Mouse (Mus musculus) A20 (cell line): ENCODE measurements at regions not wholly inside any gene's neighbourhood (a gene's known extent, or its start where the extent isn't known, plus 50 kb on each side); places are given as distances from the start of the nearest gene placed in this dataset.

Experiments
- DNase-seq: peaks from one replicate; pipeline ENCODE4 v3.0.0-alpha.2; 2011; ENCODE audit warnings: low read depth, low spot score

GRCm38 (mm10) chr11:19246390-19247114 lies 227.8 kb upstream of the Meis1 start:
- no peak for DNase-seq

GRCm38 (mm10) chr11:19253605-19254004 lies 234.8 kb upstream of the Meis1 start:
- no peak for DNase-seq

- DNase-seq, result no peak
These were observed 235.4 kb upstream of the Meis1 start for GRCm38 (mm10) chr11:19254183-19254582.

- DNase-seq, result no peak
These were observed 238.8 kb upstream of the Meis1 start for GRCm38 (mm10) chr11:19257549-19257948.

GRCm38 (mm10) chr11:19262832-19263231 lies 244.0 kb upstream of the Meis1 start:
- no peak for DNase-seq

- DNase-seq, result no peak
These were observed 246.2 kb upstream of the Meis1 start for GRCm38 (mm10) chr11:19264798-19265671.

GRCm38 (mm10) chr11:19265672-19265972 lies 246.8 kb upstream of the Meis1 start:
- DNase-seq, result no peak

- no peak for DNase-seq
These were observed 272.2 kb upstream of the Meis1 start for GRCm38 (mm10) chr11:19290971-19291370.

- no peak for DNase-seq
These were observed 280.6 kb upstream of the Meis1 start for GRCm38 (mm10) chr11:19299411-19299810.

GRCm38 (mm10) chr11:19306687-19307086 lies 287.9 kb upstream of the Meis1 start:
- DNase-seq, result no peak

- DNase-seq, result no peak
These were observed 312.0 kb upstream of the Meis1 start for GRCm38 (mm10) chr11:19330685-19331239.

- DNase-seq, result no peak
These were observed 313.5 kb upstream of the Meis1 start for GRCm38 (mm10) chr11:19332274-19332673.

GRCm38 (mm10) chr11:19332727-19333126 lies 313.9 kb upstream of the Meis1 start:
- no peak for DNase-seq

- no peak for DNase-seq
These were observed 315.2 kb upstream of the Meis1 start for GRCm38 (mm10) chr11:19333908-19334487.

- no peak for DNase-seq
These were observed 316.6 kb upstream of the Meis1 start for GRCm38 (mm10) chr11:19335384-19335783.

GRCm38 (mm10) chr11:19339721-19340317 lies 321.0 kb upstream of the Meis1 start:
- no peak for DNase-seq

GRCm38 (mm10) chr11:19340889-19341288 lies 322.1 kb upstream of the Meis1 start:
- no peak for DNase-seq

GRCm38 (mm10) chr11:19341379-19341778 lies 322.6 kb upstream of the Meis1 start:
- no peak for DNase-seq

- DNase-seq, result no peak
These were observed 324.0 kb upstream of the Meis1 start for GRCm38 (mm10) chr11:19342803-19343202.

GRCm38 (mm10) chr11:19346276-19346826 lies 327.6 kb upstream of the Meis1 start:
- DNase-seq, result no peak
